Comparison of ENCODE assay signal across 9 mouse cellular contexts in genomic region chr8:12677529-12677928, GRCm38 (mm10). TPM values are rescaled to one million over a fixed set of nuclear protein-coding genes. Genes with fewer than 3 reads are reported as not detected.
A peak's percentile ranks its signal among the peaks of the same experiment; 100 is the strongest.
DNase-seq lines count a peak whose midpoint lies in the region; ATAC-seq and TF ChIP-seq lines count a peak whose summit lies in the region.
"Had no signal": no experiment of that assay in that cellular context is flagged by ENCODE, and none has a peak within 500 bp of the region (broad histone marks: within the 10 kb centered on the region; RNA-seq: fewer than 3 reads in every experiment).

No protein-coding gene starts in this region.

- no peak overlapping the region for H3K4me3 ChIP-seq in E14TG2a.4 (replicated peaks; ENCODE audit: low read length)
- no peak overlapping the region for H3K4me3 ChIP-seq in forebrain, embryonic 11.5 days (ENCODE audit: low read depth, low read length)
- no peak overlapping the region for H3K4me3 ChIP-seq in lung, adult 2 months (replicated peaks; ENCODE audit: extremely low read depth, low read depth, low read length)
- H3K4me3 ChIP-seq in olfactory bulb, adult 2 months (ENCODE audit: insufficient read depth, low read depth, low read length): no peak overlapping the region
- H3K4me3 ChIP-seq: heart, embryonic 15.5 days had no signal

- H3K27me3 ChIP-seq in E14TG2a.4 (ENCODE audit: insufficient read depth, low read length): peaks cover 20% of the 10 kb centered on the region
- no peaks in the 10 kb centered on the region for H3K27me3 ChIP-seq in forebrain, embryonic 11.5 days (ENCODE audit: control insufficient read depth, insufficient read depth, low read length)

- H3K27ac ChIP-seq in forebrain, embryonic 11.5 days (ENCODE audit: low read depth, low read length): no peak overlapping the region
- H3K27ac ChIP-seq in olfactory bulb, adult 2 months (ENCODE audit: insufficient read depth, low read depth, low read length): no peak overlapping the region
- H3K27ac ChIP-seq: heart, embryonic 15.5 days had no signal

- intact Hi-C loops in heart, postnatal 25 days (cut with DNase I): loop anchor here (1.0 to 5.0 kb wide), 3 partner anchors 115 to 719 kb away; no protein-coding TSS in a partner anchor

- H3K9ac ChIP-seq in forebrain, embryonic 11.5 days (ENCODE audit: low read length): no peak overlapping the region
- H3K9ac ChIP-seq: heart, embryonic 15.5 days had no signal

- 6% methylated on average over 7 of the region's 7 CpGs for WGBS in forebrain, embryonic 11.5 days
- WGBS in large intestine, adult 2 months: 3% methylated on average over 7 of the region's 7 CpGs
- WGBS in lung, adult 2 months: 3% methylated on average over 7 of the region's 7 CpGs
- WGBS in olfactory bulb, adult 2 months: 2% methylated on average over 7 of the region's 7 CpGs

- TF ChIP-seq CTCF in E14TG2a.4 (conservative IDR thresholded peaks at IDR 0.05; ENCODE audit: low read length): peak; percentile 84
- peak; percentile 81 for TF ChIP-seq CTCF in lung, adult 2 months (IDR thresholded peaks at IDR 0.05; ENCODE audit: insufficient read depth, low read length)
- peak; percentile 85 for TF ChIP-seq CTCF in olfactory bulb, adult 2 months (IDR thresholded peaks at IDR 0.05; ENCODE audit: insufficient read depth, low read depth, low read length)

- peak; percentile 59 for DNase-seq in c-Kit-positive CD71-positive TER-119-negative erythroid progenitor cells, embryonic 14.5 days (ENCODE audit: low read depth)
- peak; percentile 86 for DNase-seq in forebrain, embryonic 11.5 days (ENCODE audit: low spot score)
- peak; percentile 11 for DNase-seq in heart, postnatal 25 days (ENCODE audit: low spot score)
- DNase-seq in large intestine, adult 2 months (ENCODE audit: low read depth, low spot score): peak; percentile 70
- peak; percentile 83 for DNase-seq in lung, adult 2 months
- DNase-seq in thymus, adult 18-20 months: peak; percentile 26 to 35

- TF ChIP-seq POLR2A in lung, adult 2 months (IDR thresholded peaks at IDR 0.05; ENCODE audit: borderline replicate concordance, extremely low read depth, low read depth, low read length): no peak
- no peak for TF ChIP-seq POLR2A in olfactory bulb, adult 2 months (IDR thresholded peaks at IDR 0.05; ENCODE audit: insufficient read depth, low read depth, low read length)

- H3K36me3 ChIP-seq in E14TG2a.4 (ENCODE audit: insufficient read depth, low read length): no peaks in the 10 kb centered on the region
- no peaks in the 10 kb centered on the region for H3K36me3 ChIP-seq in forebrain, embryonic 11.5 days (ENCODE audit: control insufficient read depth, insufficient read depth, low read length)
- H3K36me3 ChIP-seq: heart, embryonic 15.5 days had no signal

- no peaks in the 10 kb centered on the region for H3K9me3 ChIP-seq in E14TG2a.4 (ENCODE audit: low read length)
- no peaks in the 10 kb centered on the region for H3K9me3 ChIP-seq in forebrain, embryonic 11.5 days (ENCODE audit: control insufficient read depth, low read length)
- H3K9me3 ChIP-seq: heart, embryonic 15.5 days had no signal

- no peak overlapping the region for H3K4me2 ChIP-seq in forebrain, embryonic 11.5 days (ENCODE audit: low read depth, low read length, severe bottlenecking)
- H3K4me2 ChIP-seq: heart, embryonic 15.5 days had no signal

- 0 out of 2 replicates have a peak, but pooled peaks have one; percentile 66 for ATAC-seq in forebrain, embryonic 11.5 days (replicated peaks; ENCODE audit: low FRiP score)

- peaks cover 22% of the 10 kb centered on the region for H3K4me1 ChIP-seq in E14TG2a.4 (replicated peaks; ENCODE audit: low read depth, low read length)
- H3K4me1 ChIP-seq in forebrain, embryonic 11.5 days (replicated peaks; ENCODE audit: control insufficient read depth, insufficient read depth, low read length): no peaks in the 10 kb centered on the region
- no peaks in the 10 kb centered on the region for H3K4me1 ChIP-seq in lung, adult 2 months (ENCODE audit: control insufficient read depth, insufficient read depth, low read length)
- H3K4me1 ChIP-seq in olfactory bulb, adult 2 months (ENCODE audit: control insufficient read depth, insufficient read depth, low read length): no peaks in the 10 kb centered on the region

RNA-seq across cellular contexts. Expression of gene Tubgcp3, which starts 5.5 kb away (rescaled TPM):
- polyA plus RNA-seq in forebrain, embryonic 11.5 days (2014; fragmentation: Nextera tagmentation; extraction: Ambion mirVana): 67.4 and 68.3 TPM in 2 replicates
- 10 to 100 TPM; 11.1 to 12.6 TPM for total RNA-seq in heart, postnatal 25 days (2021)
- polyA plus RNA-seq in large intestine, adult 2 months (2012; rRNA removed): 25.6 and 34.0 TPM in 2 replicates
- polyA plus RNA-seq in lung, adult 2 months (2012; rRNA removed): 53.0 and 69.3 TPM in 2 replicates
- not detected in 2 replicates for polyA plus RNA-seq in olfactory bulb, adult 2 months (2012; ENCODE audit: insufficient read depth, insufficient read length, low replicate concordance, missing spikeins)

Comparison
In these comparisons a context has a peak if more than half of its experiments do, and no peak if none do; other contexts are left out.
1. DNase-seq: peak in every context shown above with its lines; median percentile 86 in forebrain, embryonic 11.5 days; 83 in lung, adult 2 months; 70 in large intestine, adult 2 months; 59 in c-Kit-positive CD71-positive TER-119-negative erythroid progenitor cells, embryonic 14.5 days; 30 in thymus, adult 18-20 months; 11 in heart, postnatal 25 days.